Mouse (Mus musculus) adrenal gland, postnatal 14 days (tissue): Measurements from ENCODE around the gene Vps25. TPM values are rescaled to one million over a fixed set of nuclear protein-coding genes. Genes with fewer than 3 reads are reported as not detected.
A peak's percentile ranks its signal among the peaks of the same experiment; 100 is the strongest.

ENCODE experiments used
- DNase-seq: peaks from one replicate; pipeline ENCODE4 v3.0.0; 2021; ENCODE audit warnings: mixed read lengths
- total RNA-seq: library from RNA; stranded (reverse); gene quantifications from 2 replicates; pipeline ENCODE4 v1.2.3, GENCODE M21; 2021

The Vps25 gene
- total RNA-seq, 1 experiment from 2014 or later: 116 TPM

DNA sequence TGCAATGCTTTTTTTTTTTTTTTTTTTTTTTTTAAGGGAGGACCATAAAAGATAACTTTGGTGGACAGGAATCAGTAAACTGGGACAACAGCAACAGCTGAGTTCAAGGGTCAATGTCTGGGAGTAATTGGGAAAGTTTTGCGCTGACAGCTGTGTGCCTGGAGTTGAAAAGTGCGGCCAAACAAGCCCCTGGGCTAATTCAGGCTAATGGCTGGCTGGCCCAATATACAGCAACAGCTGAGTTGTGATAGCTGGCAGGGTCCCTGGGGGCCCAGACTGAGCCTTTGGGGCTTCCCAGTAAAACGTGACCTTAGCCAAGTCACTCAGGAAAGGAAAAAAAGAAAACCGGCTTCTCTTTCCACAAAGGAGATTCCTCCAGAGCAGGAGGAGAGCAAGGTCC lies 8.4 kb upstream of the Vps25 start:
- DNase-seq: peak; percentile 49

DNA sequence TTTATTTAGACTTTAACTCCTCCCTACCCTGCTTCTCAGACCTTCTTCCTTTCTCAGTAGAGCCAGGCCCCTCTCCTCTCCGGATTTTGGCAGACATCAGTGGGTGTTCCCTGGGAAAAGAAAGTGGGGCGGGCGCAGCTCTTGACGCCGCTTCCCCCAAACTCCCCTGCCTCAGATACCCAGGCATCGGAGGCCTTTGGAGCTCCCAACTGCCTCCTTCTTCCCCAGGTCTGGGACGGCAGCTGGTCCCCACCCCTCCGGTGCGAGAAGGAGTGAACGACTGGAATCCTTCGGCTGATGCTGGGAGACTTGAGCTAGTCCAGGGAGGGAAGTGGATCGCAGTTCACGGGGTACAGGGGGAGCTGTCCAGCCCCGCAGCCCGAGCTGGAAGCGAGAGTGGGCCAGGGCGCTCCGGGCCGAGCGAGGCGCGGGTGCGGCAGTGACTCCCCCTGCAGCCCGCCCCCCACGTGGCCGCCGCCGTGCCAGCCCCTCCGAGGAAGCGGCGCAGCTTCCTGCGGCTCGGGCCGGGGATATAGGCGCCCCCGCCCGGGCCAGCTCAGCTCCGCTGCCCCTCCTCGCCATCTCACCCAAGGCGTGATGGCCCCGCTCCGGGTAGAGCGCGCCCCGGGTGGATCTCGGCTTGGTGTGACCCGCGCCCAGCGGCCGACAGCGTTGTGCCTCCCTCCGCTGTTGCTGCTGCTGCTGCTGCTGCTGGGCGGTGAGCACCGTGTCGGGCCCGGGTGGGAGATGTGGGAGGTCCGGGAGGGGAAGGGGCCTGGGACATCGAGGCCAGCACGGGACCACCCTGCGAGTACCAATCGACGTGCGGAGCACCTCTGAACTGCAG lies 7.4 kb upstream of the Vps25 start, which contains the start of gene Ramp2:
Gene Ramp2 (plus strand): TSS at position 174 of the 847 bp plus-strand sequence.
- peak; percentile 72 for DNase-seq

DNA sequence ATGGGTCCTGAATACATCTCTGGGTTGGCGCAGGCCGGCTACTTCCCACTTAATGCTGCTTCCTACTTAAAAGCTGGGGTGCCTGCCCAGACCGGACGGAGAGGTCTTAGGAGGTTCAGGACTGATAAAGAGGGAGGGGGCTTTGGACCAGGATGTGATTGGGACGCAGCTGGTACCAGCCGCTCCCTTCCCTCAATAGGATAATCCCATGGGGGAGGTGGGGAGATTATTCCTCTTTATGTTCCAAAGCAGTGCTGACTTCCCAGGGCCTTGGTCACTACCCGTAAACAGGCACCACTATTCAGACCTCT lies 6.8 kb upstream of the Vps25 start:
- DNase-seq: no peak

DNA sequence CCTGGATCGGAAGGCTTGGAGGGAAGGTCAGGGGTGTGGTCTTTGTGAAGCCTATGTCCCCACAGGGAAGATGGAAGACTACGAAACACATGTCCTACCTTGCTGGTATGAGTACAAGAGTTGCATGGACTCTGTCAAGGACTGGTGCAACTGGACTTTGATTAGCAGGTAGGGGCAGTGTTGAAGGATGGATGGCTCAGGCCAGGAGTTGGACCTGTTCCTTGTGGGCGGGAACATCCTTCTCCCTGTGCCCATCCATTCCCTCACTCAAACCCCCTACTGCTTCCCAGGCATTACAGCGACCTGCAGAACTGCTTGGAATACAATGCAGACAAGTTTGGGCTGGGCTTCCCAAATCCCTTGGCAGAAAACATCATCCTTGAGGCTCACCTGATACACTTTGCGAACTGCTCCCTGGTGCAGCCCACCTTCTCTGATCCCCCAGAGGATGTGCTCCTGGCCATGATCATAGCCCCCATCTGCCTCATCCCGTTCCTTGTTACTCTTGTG lies 5.9 kb upstream of the Vps25 start:
- DNase-seq: no peak

DNA sequence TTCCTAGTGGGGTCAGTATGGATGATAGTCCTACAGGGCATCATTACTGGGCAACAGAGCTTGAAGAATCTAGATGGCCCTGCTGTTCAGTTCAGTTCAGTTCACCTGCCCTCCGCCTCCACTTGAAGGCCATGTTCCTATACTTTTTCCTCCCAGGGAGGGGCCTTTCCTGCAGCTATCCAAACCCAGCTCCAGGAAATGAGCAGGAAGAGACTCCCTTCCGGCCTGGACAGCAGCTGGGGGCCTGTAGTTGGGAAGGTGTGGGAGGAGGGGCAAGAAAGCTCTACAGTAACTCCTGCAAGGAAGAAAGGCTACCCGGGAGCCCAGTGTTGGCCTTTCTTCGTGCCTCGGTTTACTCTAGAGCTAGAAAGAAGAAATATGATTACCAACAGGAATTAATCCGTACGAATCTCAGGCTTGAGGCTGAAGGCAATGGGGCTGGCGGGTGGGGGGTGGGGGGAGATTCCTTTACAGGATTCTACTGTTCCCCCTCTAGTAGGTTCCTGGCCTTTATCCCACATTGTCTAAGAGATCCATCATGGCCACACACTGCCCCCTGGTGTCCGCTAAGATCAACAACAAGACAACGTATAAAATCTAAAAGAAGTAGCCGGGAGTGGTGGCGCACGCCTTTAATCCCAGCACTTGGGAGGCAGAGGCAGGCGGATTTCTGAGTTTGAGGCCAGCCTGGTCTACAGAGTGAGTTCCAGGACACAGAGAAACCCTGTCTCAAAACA lies 5.1 kb upstream of the Vps25 start:
- DNase-seq: peak; percentile 74

DNA sequence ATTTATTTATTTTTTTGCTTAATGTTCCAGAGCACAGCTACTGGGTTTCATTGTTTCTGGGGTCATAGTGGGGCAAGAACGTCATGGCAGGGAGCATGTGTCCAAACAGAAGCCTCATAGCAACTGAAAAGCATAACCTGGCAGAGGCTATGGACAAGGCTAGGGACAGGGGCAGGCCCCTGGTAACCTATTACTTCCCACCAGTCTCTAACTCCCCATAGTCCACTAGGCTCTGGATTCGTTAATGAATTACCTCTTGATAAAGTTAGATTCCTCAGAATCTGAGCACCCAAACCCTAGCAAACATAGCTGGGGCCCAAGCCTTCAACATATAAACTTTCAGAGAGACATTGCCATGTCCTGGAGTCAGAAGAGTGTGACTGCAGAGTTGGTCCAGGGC lies 2.5 kb upstream of the Vps25 start:
- DNase-seq: no peak

DNA sequence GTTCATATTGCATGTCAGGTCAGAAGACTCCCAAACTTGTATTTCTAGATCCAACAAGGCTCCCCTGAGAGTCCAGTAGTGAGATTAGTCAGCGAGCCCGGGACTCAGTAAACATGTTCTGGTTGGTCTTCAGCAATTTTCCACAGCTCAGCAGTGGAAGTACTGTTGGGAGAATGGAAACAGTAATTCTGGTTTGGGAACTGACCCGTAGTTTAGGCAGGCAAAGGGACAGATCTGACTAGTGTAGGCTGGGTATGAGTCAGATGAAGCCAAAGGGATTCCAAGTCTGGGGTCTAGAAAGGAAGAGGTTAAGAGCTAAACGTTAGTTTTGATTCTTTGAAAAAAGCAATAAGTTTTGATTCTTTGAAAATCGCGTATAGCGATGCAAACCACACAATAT lies 566 bp upstream of the Vps25 start:
- peak; percentile 22 for DNase-seq

DNA sequence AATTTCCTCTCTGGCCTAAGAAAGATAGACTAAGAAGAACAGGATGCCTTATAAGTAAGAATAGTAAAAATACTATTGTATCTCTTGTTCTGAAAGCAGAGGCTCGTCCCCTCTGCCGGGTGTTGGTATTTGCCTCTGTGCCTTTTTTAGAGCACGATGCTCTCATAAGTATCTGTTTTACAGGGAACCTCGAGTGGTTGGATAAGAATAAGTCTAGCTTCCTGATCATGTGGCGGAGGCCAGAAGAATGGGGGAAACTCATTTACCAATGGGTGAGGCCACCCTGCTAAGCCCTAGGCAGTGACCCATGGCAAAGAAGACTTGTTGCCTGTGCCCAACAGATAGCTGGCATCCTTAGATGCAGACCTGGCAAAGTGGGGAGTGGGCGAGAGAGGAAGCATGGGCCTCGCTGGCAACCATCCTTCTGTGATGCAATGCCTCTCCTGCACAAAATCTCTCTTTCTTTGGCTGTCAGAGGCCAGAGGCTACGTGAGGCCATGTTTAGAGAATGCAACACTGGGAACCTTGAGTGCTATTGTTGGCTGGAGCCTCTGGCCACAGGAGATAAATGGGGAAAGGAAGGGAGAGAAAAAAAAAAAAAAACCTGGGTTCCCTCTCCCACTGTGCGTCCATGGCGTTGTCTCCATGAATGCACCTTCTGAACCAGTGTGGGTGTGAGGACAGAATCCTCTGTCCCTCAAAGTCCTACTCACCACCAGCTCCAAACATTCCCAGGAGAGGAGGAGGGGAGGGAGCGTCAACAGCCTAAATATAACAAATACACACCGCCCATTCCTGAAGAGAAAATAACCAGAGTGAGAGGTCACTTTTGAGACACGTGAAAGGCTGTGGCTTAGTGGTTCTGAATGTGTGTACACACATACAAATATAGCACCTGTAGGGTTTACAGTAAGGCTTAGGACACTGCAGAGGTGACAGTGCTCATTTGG lies 2.6 kb downstream of the Vps25 start:
- DNase-seq: peak; percentile 14

DNA sequence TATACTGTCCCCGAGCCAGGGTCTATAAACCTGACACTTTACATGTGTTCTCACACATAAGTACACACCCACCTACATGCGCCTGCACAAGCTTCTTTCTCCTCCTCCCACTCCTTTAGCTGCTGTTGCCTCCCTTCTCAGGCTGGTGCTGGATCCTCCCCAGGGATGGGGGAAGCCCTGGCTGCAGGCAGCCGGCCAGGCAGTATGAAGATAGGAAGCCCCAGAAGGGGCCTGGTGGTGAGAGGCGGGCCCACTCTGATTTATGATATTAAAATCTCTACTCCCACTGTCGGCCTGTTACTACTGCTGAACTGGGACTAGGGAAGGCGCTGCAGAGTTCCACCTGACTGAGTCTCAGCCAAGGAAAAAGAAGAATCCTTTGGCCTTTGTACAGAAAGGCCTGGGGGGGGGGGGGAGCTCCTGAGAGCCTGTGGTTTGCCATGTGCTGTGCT lies 5.8 kb downstream of the Vps25 start:
- DNase-seq: peak; percentile 36

DNA sequence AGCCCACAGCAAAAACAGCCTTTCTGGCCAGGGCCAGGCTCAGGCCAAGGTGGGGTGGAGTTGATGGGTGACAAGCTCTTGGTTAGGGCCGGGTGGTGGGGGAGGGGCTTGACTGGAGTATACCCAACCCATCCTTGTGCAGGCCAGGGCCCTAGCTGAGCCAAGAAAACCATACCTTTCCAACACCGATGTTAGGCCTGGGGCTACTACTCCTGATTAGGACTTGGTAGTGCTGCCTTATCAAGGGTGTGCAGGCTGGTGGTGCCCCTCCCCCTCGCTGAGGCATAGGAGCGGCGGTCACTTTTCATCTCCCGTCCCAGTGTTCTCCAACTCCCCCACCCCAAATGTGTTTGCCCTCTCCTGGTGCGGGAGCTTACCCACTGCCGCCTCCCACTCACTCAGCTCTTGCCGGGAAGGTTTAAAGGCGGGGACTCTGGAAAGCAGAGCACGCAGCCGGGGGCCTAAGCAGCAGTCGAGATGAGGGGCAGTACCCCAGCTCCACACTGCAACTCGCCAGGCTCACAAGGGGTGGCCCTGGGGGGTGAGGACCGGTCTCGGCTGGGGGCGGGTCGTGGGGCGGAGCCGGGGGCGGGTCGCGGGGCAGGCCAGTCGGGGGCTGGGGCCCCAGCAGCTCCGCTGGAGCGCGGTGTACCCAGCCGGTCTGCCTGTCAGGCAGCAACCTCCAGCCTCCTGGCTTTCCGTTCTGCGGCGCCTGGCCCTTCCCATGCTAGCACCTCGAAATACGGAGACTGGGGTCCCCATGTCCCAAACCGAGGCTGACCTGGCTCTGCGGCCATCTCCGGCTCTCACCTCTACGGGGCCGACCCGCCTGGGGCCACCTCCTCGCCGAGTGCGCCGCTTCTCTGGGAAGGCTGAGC lies 6.7 kb downstream of the Vps25 start, which contains the start of gene Wnk4:
Gene Wnk4 (plus strand): TSS at position 620 of the 878 bp plus-strand sequence.
- DNase-seq: peak; percentile 80

DNA sequence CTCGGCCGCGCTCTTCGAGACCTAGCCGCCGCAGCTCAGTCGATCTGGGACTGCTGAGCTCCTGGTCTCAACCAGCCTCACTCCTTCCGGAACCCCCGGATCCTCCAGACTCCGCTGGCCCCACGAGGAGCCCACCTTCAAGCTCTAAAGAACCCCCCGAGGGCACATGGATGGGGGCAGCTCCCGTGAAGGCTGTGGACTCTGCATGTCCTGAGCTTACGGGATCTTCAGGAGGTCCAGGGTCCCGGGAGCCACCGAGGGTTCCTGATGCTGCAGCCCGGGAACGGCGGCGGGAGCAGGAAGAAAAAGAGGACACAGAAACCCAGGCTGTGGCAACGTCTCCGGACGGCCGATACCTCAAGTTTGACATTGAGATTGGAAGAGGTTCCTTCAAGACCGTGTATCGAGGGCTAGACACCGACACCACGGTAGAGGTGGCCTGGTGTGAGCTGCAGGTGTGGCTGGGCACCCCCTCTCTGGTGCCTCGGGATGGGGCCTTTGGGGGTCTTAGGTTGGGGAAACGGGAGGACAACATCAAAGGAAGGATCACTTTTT lies 7.4 kb downstream of the Vps25 start:
- DNase-seq: no peak

DNA sequence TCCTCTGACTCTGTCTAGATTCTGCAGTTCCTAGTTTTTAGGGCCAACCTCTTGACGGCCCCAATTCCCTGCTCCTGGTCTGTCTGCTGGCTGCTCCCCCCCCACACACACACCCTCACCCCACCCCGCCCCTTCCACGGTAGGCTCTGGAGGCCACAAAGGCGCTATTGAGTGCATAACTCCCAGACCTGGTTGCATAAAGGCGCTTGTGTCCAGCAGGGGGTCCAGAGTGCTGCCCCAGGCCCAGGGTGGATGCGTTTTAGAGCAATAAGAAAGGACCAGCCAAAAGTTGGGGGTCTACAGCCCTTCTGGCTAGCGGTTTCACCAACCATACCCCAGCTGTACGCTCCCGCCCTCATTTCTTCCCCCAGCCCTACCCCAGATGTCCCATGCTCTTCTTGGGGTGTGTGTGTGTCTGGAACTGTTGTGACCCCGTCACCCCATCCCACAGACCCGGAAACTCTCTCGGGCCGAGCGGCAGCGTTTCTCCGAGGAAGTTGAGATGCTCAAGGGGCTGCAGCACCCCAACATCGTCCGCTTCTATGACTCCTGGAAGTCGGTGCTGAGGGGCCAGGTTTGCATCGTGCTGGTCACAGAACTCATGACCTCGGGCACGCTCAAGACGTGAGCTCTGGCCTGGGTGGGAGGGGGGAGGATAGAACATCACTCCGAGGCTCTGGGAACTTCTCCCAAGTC lies 8.9 kb downstream of the Vps25 start:
- no peak for DNase-seq

DNA sequence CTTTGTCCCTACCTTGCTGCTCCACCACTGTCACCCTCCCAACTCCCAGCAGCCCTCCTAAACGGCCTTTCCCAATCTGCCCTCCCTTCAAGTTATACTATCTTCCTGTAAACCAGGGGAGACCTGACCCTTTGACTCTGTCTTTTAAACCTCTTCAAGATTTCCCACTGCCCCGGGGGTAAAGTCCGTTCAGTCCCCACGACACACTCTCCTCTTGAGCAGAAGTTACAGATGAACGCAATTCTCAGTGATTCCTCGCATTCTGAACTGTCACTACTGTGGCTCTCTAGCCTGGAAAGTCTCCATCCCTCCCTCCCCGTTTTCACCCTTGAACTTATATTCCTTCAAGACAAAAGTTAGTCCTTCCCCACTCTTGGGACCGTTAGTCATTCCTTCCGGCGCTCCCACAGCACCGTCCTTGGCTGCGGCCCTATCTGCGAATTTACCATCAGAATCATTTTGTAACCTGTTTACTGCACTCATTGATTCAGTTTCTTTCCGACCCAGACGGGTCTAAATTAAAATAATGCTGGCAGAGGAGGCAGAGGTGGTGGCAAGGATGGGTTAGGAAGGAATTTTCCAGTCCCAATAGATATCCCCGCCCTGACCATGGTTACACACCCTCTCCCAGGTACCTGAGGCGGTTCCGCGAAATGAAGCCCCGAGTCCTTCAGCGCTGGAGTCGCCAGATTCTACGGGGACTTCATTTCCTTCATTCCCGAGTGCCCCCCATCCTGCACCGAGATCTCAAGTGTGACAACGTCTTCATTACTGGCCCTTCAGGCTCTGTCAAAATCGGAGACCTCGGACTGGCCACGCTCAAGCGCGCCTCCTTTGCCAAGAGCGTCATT lies 9.9 kb downstream of the Vps25 start:
- DNase-seq: peak; percentile 34

DNA sequence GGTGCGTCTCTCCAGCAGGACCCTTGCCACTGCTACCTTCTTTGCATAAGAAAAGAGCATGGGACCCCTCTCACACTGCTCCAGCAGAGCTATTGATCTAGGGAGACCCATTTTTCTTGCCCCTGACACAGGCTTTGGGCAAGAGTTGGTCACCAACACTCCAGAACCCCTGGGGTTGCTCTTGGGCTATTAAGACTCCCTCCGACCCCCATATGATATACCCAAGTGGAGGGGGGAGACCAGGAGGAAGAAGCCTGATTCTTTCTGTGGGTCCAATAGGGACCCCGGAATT lies 10.4 kb downstream of the Vps25 start:
- DNase-seq: no peak

DNA sequence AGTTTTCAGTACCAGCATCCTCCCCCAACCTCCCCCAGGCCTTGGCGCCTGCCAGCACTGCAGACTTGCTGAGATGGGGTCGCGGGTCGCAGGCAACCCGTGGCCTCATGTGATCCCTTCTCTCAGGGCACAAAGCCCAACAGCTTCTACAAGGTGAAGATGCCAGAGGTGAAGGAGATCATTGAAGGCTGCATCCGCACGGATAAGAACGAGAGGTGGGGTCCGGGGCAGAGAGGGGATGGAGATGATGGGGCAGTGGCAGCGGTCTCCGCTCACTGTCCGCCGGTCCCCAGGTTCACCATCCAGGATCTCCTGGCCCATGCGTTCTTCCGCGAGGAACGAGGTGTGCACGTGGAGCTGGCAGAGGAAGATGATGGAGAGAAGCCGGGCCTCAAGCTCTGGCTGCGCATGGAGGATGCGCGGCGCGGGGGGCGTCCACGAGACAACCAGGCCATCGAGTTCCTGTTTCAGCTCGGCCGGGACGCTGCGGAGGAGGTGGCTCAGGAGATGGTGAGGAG lies 11.5 kb downstream of the Vps25 start:
- peak; percentile 8 for DNase-seq

DNA sequence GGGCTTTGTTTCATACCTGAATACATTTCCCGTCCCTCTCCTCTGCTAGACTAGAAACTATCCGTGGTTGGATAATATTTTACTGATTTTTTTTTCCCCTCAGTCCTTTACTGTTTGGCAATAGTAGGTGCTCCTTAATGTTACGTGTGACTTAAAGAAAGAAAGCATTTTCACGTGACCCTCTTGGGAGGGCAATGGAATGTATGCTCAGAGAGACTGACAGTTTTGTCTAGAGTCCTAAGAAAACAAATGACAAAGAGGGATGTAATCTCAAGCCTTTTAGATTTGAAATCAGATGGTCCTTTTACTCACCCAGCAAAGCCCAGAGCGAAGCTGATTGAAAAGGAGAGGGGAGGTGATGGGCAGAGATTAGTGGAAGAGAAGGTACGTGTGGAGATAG lies 12.4 kb downstream of the Vps25 start:
- DNase-seq: no peak

DNA sequence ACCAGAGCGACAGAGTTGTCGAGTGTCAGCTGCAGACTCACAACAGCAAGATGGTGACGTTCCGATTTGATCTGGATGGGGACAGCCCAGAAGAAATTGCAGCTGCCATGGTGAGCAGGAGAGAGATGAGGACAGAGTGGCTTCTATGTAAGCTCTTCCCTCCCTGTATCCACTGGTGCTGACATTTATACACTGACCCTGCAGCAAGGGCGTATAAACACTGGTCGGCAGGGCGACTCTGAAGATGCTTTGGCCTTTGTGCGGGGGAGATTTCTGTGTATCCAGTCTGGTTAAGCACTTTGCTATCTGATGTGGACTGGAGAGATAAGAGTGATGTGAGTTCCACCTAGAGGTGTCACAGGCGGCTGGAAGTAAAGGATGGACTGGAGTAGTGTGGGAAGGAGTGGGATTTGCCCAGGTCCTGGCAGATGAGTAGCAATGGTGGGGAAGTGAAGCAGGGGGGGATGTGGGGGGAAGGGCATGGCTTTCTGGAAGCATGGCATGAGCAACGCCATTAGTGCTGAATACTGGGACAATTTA lies 16.1 kb downstream of the Vps25 start:
- peak; percentile 59 for DNase-seq

DNA sequence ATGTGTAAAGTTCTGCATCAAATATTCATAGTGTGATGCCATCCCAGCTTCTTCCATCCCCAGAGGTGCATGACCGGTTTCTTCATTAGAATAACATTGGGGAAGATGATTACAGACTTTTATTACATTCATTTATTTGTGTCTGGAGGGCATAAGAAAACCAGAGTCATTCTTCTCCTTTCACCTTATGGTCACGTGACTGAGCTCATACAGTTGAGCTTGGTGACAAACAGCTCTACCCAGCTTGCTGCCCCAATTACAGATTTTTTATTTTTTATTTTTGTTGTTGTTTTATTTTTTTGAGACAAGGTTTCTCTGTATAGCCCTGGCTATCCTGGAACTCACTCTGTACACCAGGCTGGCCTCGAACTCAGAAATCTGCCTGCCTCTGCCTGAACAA lies 18.9 kb downstream of the Vps25 start:
- DNase-seq: no peak

DNA sequence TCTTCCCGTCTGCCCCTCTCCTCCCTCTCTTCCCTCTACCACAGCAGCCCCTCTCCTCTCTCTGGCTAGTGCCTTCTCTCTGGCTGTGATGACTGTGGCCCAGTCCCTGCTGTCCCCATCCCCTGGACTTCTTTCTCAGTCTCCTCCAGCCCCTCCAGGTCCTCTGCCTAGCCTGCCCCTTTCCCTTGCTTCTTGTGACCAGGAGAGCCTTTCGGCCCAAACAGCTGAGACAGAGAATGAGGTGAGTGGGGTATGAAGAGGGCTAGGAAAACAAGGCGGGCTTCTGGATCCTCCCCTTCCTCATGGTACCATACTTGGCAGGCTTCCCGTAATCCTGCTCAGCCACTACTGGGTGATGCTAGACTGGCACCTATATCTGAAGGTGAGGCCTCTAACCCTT lies 21.8 kb downstream of the Vps25 start:
- no peak for DNase-seq
